Mouse (Mus musculus): ENCODE results near the gene Tmed10.

The Tmed10 gene

GRCm38 (mm10) chr12:85378271-85378670 lies 3.6 kb upstream of the Tmed10 start:
- no peak for DNase-seq (ENCODE audit: low read depth, low spot score)

GRCm38 (mm10) chr12:85373591-85374560 lies 771 bp downstream of the Tmed10 start:
- no peak for DNase-seq (ENCODE audit: low read depth, low spot score)

- no peak for DNase-seq (ENCODE audit: low read depth, low spot score)
Measured at GRCm38 (mm10) chr12:85372068-85372665, 2.5 kb downstream of the Tmed10 start.

- DNase-seq (ENCODE audit: low read depth, low spot score): no peak
Measured at GRCm38 (mm10) chr12:85368441-85369063, 6.1 kb downstream of the Tmed10 start.

- peak; percentile 85 for DNase-seq (ENCODE audit: low read depth, low spot score)
Measured at GRCm38 (mm10) chr12:85366271-85366670, 8.4 kb downstream of the Tmed10 start.

- no peak for DNase-seq (ENCODE audit: low read depth, low spot score)
Measured at GRCm38 (mm10) chr12:85362510-85362909, 12.1 kb downstream of the Tmed10 start.

GRCm38 (mm10) chr12:85361580-85361979 lies 13.1 kb downstream of the Tmed10 start:
- DNase-seq (ENCODE audit: low read depth, low spot score): no peak

GRCm38 (mm10) chr12:85361165-85361564 lies 13.5 kb downstream of the Tmed10 start:
- no peak for DNase-seq (ENCODE audit: low read depth, low spot score)

GRCm38 (mm10) chr12:85354061-85354460 lies 20.6 kb downstream of the Tmed10 start:
- no peak for DNase-seq (ENCODE audit: low read depth, low spot score)

GRCm38 (mm10) chr12:85350407-85351232 lies 24.0 kb downstream of the Tmed10 start:
- peak; percentile 75 for DNase-seq (ENCODE audit: low read depth, low spot score)

GRCm38 (mm10) chr12:85348338-85348737 lies 26.3 kb downstream of the Tmed10 start:
- no peak for DNase-seq (ENCODE audit: low read depth, low spot score)

GRCm38 (mm10) chr12:85347196-85347595 lies 27.5 kb downstream of the Tmed10 start:
- no peak for DNase-seq (ENCODE audit: low read depth, low spot score)

GRCm38 (mm10) chr12:85346374-85346773 lies 28.3 kb downstream of the Tmed10 start:
- peak; percentile 43 for DNase-seq (ENCODE audit: low read depth, low spot score)

GRCm38 (mm10) chr12:85345559-85345958 lies 29.1 kb downstream of the Tmed10 start:
- no peak for DNase-seq (ENCODE audit: low read depth, low spot score)

- DNase-seq (ENCODE audit: low read depth, low spot score): no peak
Measured at GRCm38 (mm10) chr12:85344252-85344651, 30.4 kb downstream of the Tmed10 start.

GRCm38 (mm10) chr12:85342310-85342709 lies 32.3 kb downstream of the Tmed10 start:
- no peak for DNase-seq (ENCODE audit: low read depth, low spot score)

- peak; percentile 81 for DNase-seq (ENCODE audit: low read depth, low spot score)
Measured at GRCm38 (mm10) chr12:85341131-85341530, 33.5 kb downstream of the Tmed10 start.

GRCm38 (mm10) chr12:85339947-85340346 lies 34.7 kb downstream of the Tmed10 start:
- no peak for DNase-seq (ENCODE audit: low read depth, low spot score)

GRCm38 (mm10) chr12:85339243-85339729 lies 35.4 kb downstream of the Tmed10 start, which contains the start of gene Nek9:
TSS of gene Nek9 (minus strand) at chr12:85339362.
- peak; percentile 84 for DNase-seq (ENCODE audit: low read depth, low spot score)

GRCm38 (mm10) chr12:85338815-85339214 lies 35.8 kb downstream of the Tmed10 start:
- DNase-seq (ENCODE audit: low read depth, low spot score): no peak

All from telencephalon, adult 2 months (tissue).